ENCODE assay signal across 26 mouse cellular contexts in genomic region chr2:163453378-163453777, GRCm38 (mm10). TPM values are rescaled to one million over a fixed set of nuclear protein-coding genes. Genes with fewer than 3 reads are reported as not detected.
A peak's percentile ranks its signal among the peaks of the same experiment; 100 is the strongest.
DNase-seq lines count a peak whose midpoint lies in the region; TF ChIP-seq lines count a peak whose summit lies in the region.
"Had no signal": no experiment of that assay in that cellular context is flagged by ENCODE, and none has a peak within 500 bp of the region (broad histone marks: within the 10 kb centered on the region; RNA-seq: fewer than 3 reads in every experiment).

No protein-coding gene starts in this region.

- no peak overlapping the region for H3K4me3 ChIP-seq in gastrocnemius, adult 2 months
- no peak overlapping the region for H3K4me3 ChIP-seq in kidney, adult 2 months (ENCODE audit: insufficient read depth, low read depth, low read length)
- peak overlapping the region; percentile 8; the same call in 1 of the 2 replicates for H3K4me3 ChIP-seq in ES-Bruce4 (ENCODE audit: low read depth, low read length)
- H3K4me3 ChIP-seq: embryonic facial prominence, embryonic 13.5 days; embryonic facial prominence, embryonic 15.5 days; erythroblast, embryonic 14.5 days; forebrain, embryonic 10.5 days; forebrain, embryonic 12.5 days had no signal

- no peak for TF ChIP-seq EP300 in ES-Bruce4 (IDR thresholded peaks at IDR 0.05; ENCODE audit: insufficient read depth, low read depth, low read length)

- no peak for TF ChIP-seq POLR2A in kidney, adult 2 months (IDR thresholded peaks at IDR 0.05; ENCODE audit: low read depth, low read length)
- no peak for TF ChIP-seq POLR2A in ES-Bruce4 (IDR thresholded peaks at IDR 0.05; ENCODE audit: insufficient read depth, low read length)

- intact Hi-C loops in gastrocnemius, adult 2 months (cut with DNase I), result loop anchor here (2.0 to 10.0 kb wide), 2 partner anchors 19 to 141 kb away; partner anchors contain the start of gene Fitm2

- H3K9me3 ChIP-seq in ES-Bruce4 (replicated peaks; ENCODE audit: control insufficient read depth, insufficient read depth, low read length, poor library complexity, severe bottlenecking), result no peaks in the 10 kb centered on the region
- H3K9me3 ChIP-seq: embryonic facial prominence, embryonic 13.5 days; embryonic facial prominence, embryonic 15.5 days; forebrain, embryonic 10.5 days; forebrain, embryonic 12.5 days had no signal

- no peak for TF ChIP-seq CTCF in gastrocnemius, adult 2 months (IDR thresholded peaks at IDR 0.05)
- TF ChIP-seq CTCF in kidney, adult 2 months (conservative IDR thresholded peaks at IDR 0.05; ENCODE audit: insufficient read depth, insufficient read length, low read depth, low read length), result no peak
- TF ChIP-seq CTCF in ES-Bruce4 (IDR thresholded peaks at IDR 0.05; ENCODE audit: low read depth, low read length), result no peak

- no peaks in the 10 kb centered on the region for H3K4me1 ChIP-seq in kidney, adult 2 months (ENCODE audit: control insufficient read depth, insufficient read depth, low read length)
- H3K4me1 ChIP-seq in ES-Bruce4 (ENCODE audit: control insufficient read depth, insufficient read depth, low read length), result no peaks in the 10 kb centered on the region
- H3K4me1 ChIP-seq: embryonic facial prominence, embryonic 13.5 days; embryonic facial prominence, embryonic 15.5 days; forebrain, embryonic 10.5 days; forebrain, embryonic 12.5 days had no signal

- no peaks in the 10 kb centered on the region for H3K36me3 ChIP-seq in kidney, adult 2 months (ENCODE audit: control insufficient read depth, insufficient read depth, low read length)
- H3K36me3 ChIP-seq in ES-Bruce4 (ENCODE audit: control insufficient read depth, insufficient read depth, low read length, poor library complexity, severe bottlenecking), result no peaks in the 10 kb centered on the region
- H3K36me3 ChIP-seq: embryonic facial prominence, embryonic 13.5 days; embryonic facial prominence, embryonic 15.5 days; forebrain, embryonic 10.5 days had no signal

- H3K27ac ChIP-seq in gastrocnemius, adult 2 months, result no peak overlapping the region
- H3K27ac ChIP-seq in kidney, adult 2 months (ENCODE audit: insufficient read depth, low read depth, low read length), result no peak overlapping the region
- no peak overlapping the region for H3K27ac ChIP-seq in ES-Bruce4 (ENCODE audit: insufficient read depth, low read length)
- H3K27ac ChIP-seq: embryonic facial prominence, embryonic 13.5 days; embryonic facial prominence, embryonic 15.5 days; forebrain, embryonic 10.5 days; forebrain, embryonic 12.5 days had no signal

- no peaks in the 10 kb centered on the region for H3K27me3 ChIP-seq in kidney, adult 2 months (replicated peaks; ENCODE audit: control insufficient read depth, insufficient read depth, low read length)
- H3K27me3 ChIP-seq in ES-Bruce4 (ENCODE audit: control insufficient read depth, insufficient read depth, low read length, poor library complexity, severe bottlenecking), result no peaks in the 10 kb centered on the region

- 83% methylated on average over 13 of the region's 13 CpGs for WGBS in kidney, adult 2 months

- H3K9ac ChIP-seq in ES-Bruce4 (ENCODE audit: low read depth, poor library complexity, severe bottlenecking), result no peak overlapping the region
- H3K9ac ChIP-seq: embryonic facial prominence, embryonic 13.5 days; embryonic facial prominence, embryonic 15.5 days; forebrain, embryonic 12.5 days had no signal

- DNase-seq in gastrocnemius, adult 2 months, result peak; percentile 56
- DNase-seq in gastrocnemius, adult 18-20 months (ENCODE audit: low spot score), result no peak
- peak; percentile 24 for DNase-seq in kidney, adult 2 months
- no peak for DNase-seq in kidney, adult 11 months
- DNase-seq in lung, adult 18-20 months, result no peak
- DNase-seq: adrenal gland, adult 2 months; adrenal gland, postnatal 10 days; adrenal gland, postnatal 25 days; cerebellum, adult 11 months; cerebellum, adult 2 months; cerebellum, adult 9-10 months; cerebellum, postnatal 14 days; embryo, embryonic 11 days had no signal

RNA-seq across cellular contexts. Expression of gene Gdap1l1, which starts 15.1 kb away (rescaled TPM):
- total RNA-seq in gastrocnemius, adult 2 months (2021), result not detected
- total RNA-seq in gastrocnemius, adult 18-20 months (2021), result under 1 TPM in 1 of 2 experiments, not detected in 1; 0.21 TPM
- 0.31 and 0.38 TPM in 2 replicates for polyA plus RNA-seq in kidney, adult 2 months (2012; rRNA removed)
- polyA plus RNA-seq in ES-Bruce4 (2011; ENCODE audit: insufficient read depth, insufficient read length, low read depth, missing spikeins), result 2.4 and 2.7 TPM in 2 replicates
- total RNA-seq: MEL had no signal
- polyA plus RNA-seq: erythroblast, embryonic 14.5 days had no signal

RNA-seq across cellular contexts. Expression of gene Fitm2, which starts 19.1 kb away (rescaled TPM):
- total RNA-seq in gastrocnemius, adult 2 months (2021), result 100 to 1,000 TPM in 1 of 2 experiments, 10 to 100 TPM in 1; 73.8 to 106 TPM
- 10 to 100 TPM; 76.5 TPM for total RNA-seq in gastrocnemius, adult 18-20 months (2021)
- polyA plus RNA-seq in kidney, adult 2 months (2012; rRNA removed), result 19.9 and 21.9 TPM in 2 replicates
- polyA plus RNA-seq in ES-Bruce4 (2011; ENCODE audit: insufficient read depth, insufficient read length, low read depth, missing spikeins), result 4.4 and 4.9 TPM in 2 replicates

RNA-seq across cellular contexts. Expression of gene Oser1, which starts 28.9 kb away (rescaled TPM):
- 10 to 100 TPM; 32.4 to 38.2 TPM for total RNA-seq in gastrocnemius, adult 2 months (2021)
- total RNA-seq in gastrocnemius, adult 18-20 months (2021), result 10 to 100 TPM; 31.4 to 38.1 TPM
- 11.5 and 13.9 TPM in 2 replicates for polyA plus RNA-seq in kidney, adult 2 months (2012; rRNA removed)
- polyA plus RNA-seq in ES-Bruce4 (2011; ENCODE audit: insufficient read depth, insufficient read length, low read depth, missing spikeins), result 48.3 and 50.6 TPM in 2 replicates

RNA-seq across cellular contexts. Expression of gene R3hdml, which starts 38.7 kb away (rescaled TPM):
- not detected for total RNA-seq in gastrocnemius, adult 2 months (2021)
- total RNA-seq in gastrocnemius, adult 18-20 months (2021), result not detected
- 3.6 and 4.6 TPM in 2 replicates for polyA plus RNA-seq in kidney, adult 2 months (2012; rRNA removed)
- not detected in 2 replicates for polyA plus RNA-seq in ES-Bruce4 (2011; ENCODE audit: insufficient read depth, insufficient read length, low read depth, missing spikeins)
- total RNA-seq: adrenal gland, adult 2 months; adrenal gland, postnatal 10 days; adrenal gland, postnatal 25 days; common myeloid progenitor, adult 5-6 weeks; MEL had no signal
- polyA plus RNA-seq: adrenal gland, adult 2 months; brain, embryonic 14.5 days; cerebellum, adult 2 months; embryonic facial prominence, embryonic 11.5 days; embryonic facial prominence, embryonic 13.5 days; erythroblast, embryonic 14.5 days; forebrain, embryonic 10.5 days; forebrain, embryonic 12.5 days; forebrain, embryonic 14.5 days; forebrain, embryonic 16.5 days had no signal

RNA-seq across cellular contexts. Expression of gene Hnf4a, which starts 53.2 kb away (rescaled TPM):
- total RNA-seq in gastrocnemius, adult 2 months (2021), result not detected
- total RNA-seq in gastrocnemius, adult 18-20 months (2021), result under 1 TPM; 0.21 to 0.28 TPM
- 354 and 376 TPM in 2 replicates for polyA plus RNA-seq in kidney, adult 2 months (2012; rRNA removed)
- not detected in 2 replicates for polyA plus RNA-seq in ES-Bruce4 (2011; ENCODE audit: insufficient read depth, insufficient read length, low read depth, missing spikeins)
- total RNA-seq: adrenal gland, postnatal 25 days had no signal
- polyA plus RNA-seq: C2C12; embryonic facial prominence, embryonic 11.5 days; embryonic facial prominence, embryonic 13.5 days; embryonic facial prominence, embryonic 15.5 days; forebrain, embryonic 10.5 days; forebrain, embryonic 12.5 days; forebrain, embryonic 14.5 days had no signal

Comparison
In these comparisons a context has a peak if more than half of its experiments do, and no peak if none do; other contexts are left out.
1. DNase-seq: peak in gastrocnemius, adult 2 months (single experiment) and kidney, adult 2 months (single experiment); none in gastrocnemius, adult 18-20 months (single experiment), kidney, adult 11 months (single experiment) and lung, adult 18-20 months (0 of 2).